Mouse (Mus musculus) testis, adult 2 months (tissue): ENCODE measurements around the gene Acsl1.

Source experiments
- CTCF ChIP-seq: fragments of 200-500 bp; IDR thresholded peaks from 2 replicates; pipeline ENCODE4 v1.5.1; 2012; ENCODE audit warnings: low read depth, mild to moderate bottlenecking, inconsistent platforms, low read length, moderate library complexity; ENCODE audit not compliant: control insufficient read depth, insufficient read depth, insufficient replicate concordance
- POLR2A ChIP-seq: fragments of 200-500 bp; IDR thresholded peaks from 2 replicates; pipeline ENCODE4 v1.6.1; 2012; ENCODE audit warnings: low read depth, mild to moderate bottlenecking, inconsistent platforms, low read length, moderate library complexity; ENCODE audit not compliant: control insufficient read depth

DNA sequence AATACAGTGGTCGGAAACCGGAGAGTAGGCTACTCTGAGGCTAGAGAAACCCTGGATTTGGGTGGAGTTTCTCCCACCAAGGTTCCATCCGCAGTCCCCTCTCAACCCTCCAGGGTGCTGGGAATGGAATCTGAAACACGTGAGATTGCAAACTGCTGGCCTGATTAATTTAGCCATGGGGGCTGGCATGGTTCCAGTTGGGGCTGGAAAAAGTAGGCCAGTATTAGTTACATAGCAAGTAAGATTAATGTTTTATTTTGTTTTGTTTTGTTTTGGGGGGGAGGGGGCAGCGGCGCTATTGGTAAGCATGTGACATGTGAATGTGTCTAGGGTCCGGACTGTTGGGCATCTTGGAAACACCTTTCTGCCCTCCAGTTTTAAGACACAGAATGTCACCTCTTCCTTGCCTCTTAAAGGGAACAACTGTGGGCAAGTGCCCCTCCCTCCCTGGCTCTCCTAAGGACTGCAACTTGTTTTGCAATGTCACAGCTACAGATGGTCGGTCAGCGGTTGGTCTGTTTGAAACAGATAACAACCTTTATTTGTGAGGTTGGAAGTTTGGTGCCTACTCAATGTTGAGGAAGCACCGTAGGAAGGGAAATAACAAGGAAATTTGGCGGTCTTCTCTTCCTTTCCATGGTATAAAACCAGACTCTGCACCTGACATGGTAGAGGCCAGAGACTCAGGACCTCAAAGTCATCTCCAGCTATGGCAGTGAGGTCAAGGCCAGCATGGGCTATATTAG, 75.8 kb downstream of the Acsl1 start:
- TF ChIP-seq CTCF (no peak), POLR2A (no peak)
